Mouse (Mus musculus): ENCODE data around the gene Hsd3b2.
"Not testable (repeated sequence)": the region's sequence is repeated elsewhere in the genome, so short reads cannot be mapped to it uniquely, and the experiment has no call there.

Hsd3b2 gene

GRCm38 (mm10) chr3:98724376-98724775, at the start of gene Hsd3b2:
TSS of gene Hsd3b2 (minus strand) at chr3:98724543.
- POLR2A ChIA-PET: no interaction called here
- CTCF ChIA-PET: no interaction called here

- POLR2A ChIA-PET: interaction anchor here in 1 of 4 experiments (0.7 kb wide), 2 partner anchors 120 to 1153 kb away, joined by 3 read pairs; no protein-coding TSS in a partner anchor
- CTCF ChIA-PET: no interaction called here
Observed at GRCm38 (mm10) chr3:98764155-98764554, 39.8 kb upstream of the Hsd3b2 start.

GRCm38 (mm10) chr3:98756836-98757235, 32.5 kb upstream of the Hsd3b2 start:
- POLR2A ChIA-PET: interaction anchor here in 1 of 4 experiments (0.6 kb wide), 1 partner anchor 106 kb away, joined by 3 read pairs; no protein-coding TSS in a partner anchor

GRCm38 (mm10) chr3:98752171-98752570, 27.8 kb upstream of the Hsd3b2 start:
- ChIA-PET CTCF (no interaction called here), POLR2A (no interaction called here)

More at GRCm38 (mm10) chr3:98756836-98757235, 32.5 kb upstream of the Hsd3b2 start:
- CTCF ChIA-PET: no interaction called here

GRCm38 (mm10) chr3:98741043-98741442, 16.7 kb upstream of the Hsd3b2 start:
- CTCF ChIA-PET, POLR2A ChIA-PET: not testable (repeated sequence)

GRCm38 (mm10) chr3:98734340-98734739, 10.0 kb upstream of the Hsd3b2 start:
- ChIA-PET CTCF (no interaction called here), POLR2A (interaction anchor here in 1 of 4 experiments (0.6 kb wide), 1 partner anchor 394 kb away, joined by 3 read pairs; the partner anchor contains the start of gene Phgdh)

- CTCF ChIA-PET: no interaction called here
- POLR2A ChIA-PET: no interaction called here
Observed at GRCm38 (mm10) chr3:98733724-98734123, 9.4 kb upstream of the Hsd3b2 start.

GRCm38 (mm10) chr3:98726281-98726680, 1.9 kb upstream of the Hsd3b2 start:
- ChIA-PET POLR2A (no interaction called here), CTCF (no interaction called here)

GRCm38 (mm10) chr3:98720740-98721139, 3.6 kb downstream of the Hsd3b2 start:
- CTCF ChIA-PET: no interaction called here
- POLR2A ChIA-PET: no interaction called here

- ChIA-PET CTCF (no interaction called here), POLR2A (no interaction called here)
Observed at GRCm38 (mm10) chr3:98682401-98682800, 41.9 kb downstream of the Hsd3b2 start.

- ChIA-PET CTCF (no interaction called here), POLR2A (no interaction called here)
Observed at GRCm38 (mm10) chr3:98680786-98681185, 43.6 kb downstream of the Hsd3b2 start.
